Mouse (Mus musculus): ENCODE data around the gene B4galt4. TPM values are rescaled to one million over a fixed set of nuclear protein-coding genes. Genes with fewer than 3 reads are reported as not detected.

B4galt4 gene
- polyA plus RNA-seq, 1 experiment from 2014 or later = 20.8 TPM

- Histone ChIP-seq H3K4me1 (ENCODE audit: control insufficient read depth, insufficient read depth, low read length) (no peaks in the 10 kb centered on the region), H3K27ac (ENCODE audit: low read length) (no peak overlapping the region), H3K9me3 (replicated peaks; ENCODE audit: control insufficient read depth, low read length) (no peaks in the 10 kb centered on the region), H3K27me3 (ENCODE audit: control insufficient read depth, insufficient read depth, low read length) (no peaks in the 10 kb centered on the region), H3K4me2 (ENCODE audit: low read depth, low read length) (no peak overlapping the region), H3K4me3 (replicated peaks; ENCODE audit: low read length) (no peak overlapping the region), H3K36me3 (ENCODE audit: control insufficient read depth, insufficient read depth, low read length) (no peaks in the 10 kb centered on the region), H3K9ac (ENCODE audit: low read length) (no peak overlapping the region)
- WGBS = 87% methylated on average over 8 of the region's 9 CpGs
- no peak for ATAC-seq (ENCODE audit: insufficient read depth, low FRiP score)
Measured at GRCm38 (mm10) chr16:38721377-38721776, 20.7 kb upstream of the B4galt4 start.

- no peak overlapping the region for H3K9ac ChIP-seq (ENCODE audit: low read length)
- no peaks in the 10 kb centered on the region for H3K36me3 ChIP-seq (ENCODE audit: control insufficient read depth, insufficient read depth, low read length)
- H3K4me1 ChIP-seq (ENCODE audit: control insufficient read depth, insufficient read depth, low read length) = no peaks in the 10 kb centered on the region
- WGBS = 72% methylated on average over 8 of the region's 8 CpGs
- H3K27ac ChIP-seq (ENCODE audit: low read length) = peak overlapping the region; percentile 64
- no peaks in the 10 kb centered on the region for H3K27me3 ChIP-seq (ENCODE audit: control insufficient read depth, insufficient read depth, low read length)
- ATAC-seq (ENCODE audit: insufficient read depth, low FRiP score) = no peak
- no peak overlapping the region for H3K4me2 ChIP-seq (ENCODE audit: low read depth, low read length)
- H3K9me3 ChIP-seq (replicated peaks; ENCODE audit: control insufficient read depth, low read length) = no peaks in the 10 kb centered on the region
- H3K4me3 ChIP-seq (replicated peaks; ENCODE audit: low read length) = no peak overlapping the region
Measured at GRCm38 (mm10) chr16:38724256-38724655, 17.8 kb upstream of the B4galt4 start.

DNA sequence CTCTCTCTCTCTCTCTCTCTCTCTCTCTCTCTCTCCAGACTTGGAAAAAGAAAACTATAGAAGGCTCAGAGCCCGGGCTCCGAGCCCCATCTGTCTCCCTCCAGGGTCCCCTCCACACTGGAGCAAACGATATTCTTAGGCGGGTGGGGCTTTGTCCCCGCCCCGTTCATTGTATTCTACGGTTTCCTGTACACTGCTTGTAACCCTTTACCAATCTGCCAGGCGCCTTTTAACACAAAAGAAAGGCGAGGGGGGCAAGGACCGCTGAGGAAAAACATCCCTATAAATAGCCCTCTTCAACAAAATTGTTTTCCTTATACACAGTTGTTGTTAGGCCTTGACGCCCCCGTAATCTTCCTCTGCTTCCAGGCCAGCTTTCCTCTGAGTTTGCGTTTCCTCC, 17.1 kb upstream of the B4galt4 start:
- H3K27ac ChIP-seq (ENCODE audit: low read length) = no peak overlapping the region; the same call in 1 of the 2 replicates
- ATAC-seq (ENCODE audit: insufficient read depth, low FRiP score) = no peak
- H3K9ac ChIP-seq (ENCODE audit: low read length) = no peak overlapping the region
- H3K27me3 ChIP-seq (ENCODE audit: control insufficient read depth, insufficient read depth, low read length) = no peaks in the 10 kb centered on the region
- 67% methylated on average over 13 of the region's 13 CpGs for WGBS
- H3K4me1 ChIP-seq (ENCODE audit: control insufficient read depth, insufficient read depth, low read length) = no peaks in the 10 kb centered on the region
- no peaks in the 10 kb centered on the region for H3K36me3 ChIP-seq (ENCODE audit: control insufficient read depth, insufficient read depth, low read length)
- no peaks in the 10 kb centered on the region for H3K9me3 ChIP-seq (replicated peaks; ENCODE audit: control insufficient read depth, low read length)
- H3K4me2 ChIP-seq (ENCODE audit: low read depth, low read length) = no peak overlapping the region
- H3K4me3 ChIP-seq (replicated peaks; ENCODE audit: low read length) = no peak overlapping the region

DNA sequence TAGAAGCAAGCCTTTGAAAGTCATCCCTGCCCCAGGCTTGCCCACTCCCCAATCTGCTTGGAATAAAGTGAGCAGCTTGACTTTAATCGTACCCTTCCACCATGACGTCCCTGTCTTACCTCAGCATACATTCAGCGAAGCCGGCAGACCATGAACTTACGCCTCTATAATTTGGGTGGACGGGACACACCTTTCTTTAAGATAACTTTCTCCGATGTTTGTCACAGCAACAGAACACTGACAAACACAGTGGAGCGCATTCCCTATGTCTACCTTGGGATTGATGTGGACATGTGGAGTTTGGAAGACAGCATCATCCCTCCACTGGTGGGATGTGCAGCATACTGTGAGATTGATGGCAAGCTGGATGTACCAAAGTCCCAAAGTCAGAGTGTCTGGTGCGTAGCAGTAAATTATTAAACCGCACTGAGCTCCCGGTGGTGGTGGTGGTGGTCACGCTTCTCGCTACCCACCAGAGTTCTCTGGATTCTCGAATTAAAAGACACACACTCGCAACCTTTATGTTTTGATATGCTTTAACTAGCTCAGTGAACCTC, 13.4 kb upstream of the B4galt4 start:
- Histone ChIP-seq H3K9me3 (replicated peaks; ENCODE audit: control insufficient read depth, low read length) (no peaks in the 10 kb centered on the region), H3K4me1 (ENCODE audit: control insufficient read depth, insufficient read depth, low read length) (no peaks in the 10 kb centered on the region), H3K4me2 (ENCODE audit: low read depth, low read length) (no peak overlapping the region), H3K27me3 (ENCODE audit: control insufficient read depth, insufficient read depth, low read length) (no peaks in the 10 kb centered on the region), H3K36me3 (ENCODE audit: control insufficient read depth, insufficient read depth, low read length) (no peaks in the 10 kb centered on the region), H3K27ac (ENCODE audit: low read length) (no peak overlapping the region), H3K9ac (ENCODE audit: low read length) (no peak overlapping the region), H3K4me3 (replicated peaks; ENCODE audit: low read length) (no peak overlapping the region)
- ATAC-seq (ENCODE audit: insufficient read depth, low FRiP score) = no peak
- WGBS = 89% methylated on average over 15 of the region's 15 CpGs

- ATAC-seq (ENCODE audit: insufficient read depth, low FRiP score) = no peak
- WGBS = 70% methylated on average over 6 of the region's 6 CpGs
- Histone ChIP-seq H3K27ac (ENCODE audit: low read length) (no peak overlapping the region), H3K4me1 (ENCODE audit: control insufficient read depth, insufficient read depth, low read length) (no peaks in the 10 kb centered on the region), H3K4me2 (ENCODE audit: low read depth, low read length) (no peak overlapping the region), H3K36me3 (ENCODE audit: control insufficient read depth, insufficient read depth, low read length) (no peaks in the 10 kb centered on the region), H3K9ac (ENCODE audit: low read length) (no peak overlapping the region), H3K9me3 (replicated peaks; ENCODE audit: control insufficient read depth, low read length) (no peaks in the 10 kb centered on the region), H3K27me3 (ENCODE audit: control insufficient read depth, insufficient read depth, low read length) (no peaks in the 10 kb centered on the region), H3K4me3 (replicated peaks; ENCODE audit: low read length) (no peak overlapping the region)
Measured at GRCm38 (mm10) chr16:38729139-38729538, 12.9 kb upstream of the B4galt4 start.

DNA sequence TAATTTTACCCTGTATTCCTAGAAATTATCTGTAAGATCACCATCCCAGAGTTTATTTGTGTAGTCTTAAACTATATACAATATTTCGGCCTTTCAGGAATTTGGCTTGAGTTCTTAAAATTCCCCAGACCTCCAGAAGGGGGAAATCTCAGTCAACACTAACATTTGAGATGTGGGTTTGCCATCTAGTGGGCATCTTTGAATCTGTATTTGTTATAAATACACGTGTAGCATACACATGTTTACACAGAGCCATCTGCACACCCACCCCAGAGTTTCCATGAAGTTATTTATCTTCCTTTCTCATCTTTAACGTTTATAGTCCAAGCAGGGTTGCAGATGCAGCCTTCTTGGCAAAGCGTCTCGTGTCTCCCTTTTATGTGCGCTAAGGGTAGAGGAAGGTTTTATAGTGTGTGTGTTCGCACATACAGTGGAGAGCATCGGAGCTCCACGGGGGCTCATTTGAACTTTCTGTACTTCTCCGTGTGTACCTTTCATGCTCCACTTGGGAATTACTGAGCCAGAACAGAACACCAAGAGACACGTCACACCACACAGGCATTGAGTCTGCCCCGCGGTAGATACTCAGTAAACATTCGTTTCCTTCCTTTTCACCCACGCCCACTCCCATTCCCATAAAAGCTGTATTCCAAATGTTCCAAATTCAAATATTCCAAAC, 12.3 kb upstream of the B4galt4 start:
- H3K9me3 ChIP-seq (replicated peaks; ENCODE audit: control insufficient read depth, low read length) = no peaks in the 10 kb centered on the region
- peak overlapping the region; percentile 47 for H3K4me2 ChIP-seq (ENCODE audit: low read depth, low read length)
- H3K4me1 ChIP-seq (ENCODE audit: control insufficient read depth, insufficient read depth, low read length) = no peaks in the 10 kb centered on the region
- no peak overlapping the region for H3K9ac ChIP-seq (ENCODE audit: low read length)
- 34% methylated on average over 15 of the region's 15 CpGs for WGBS
- H3K27ac ChIP-seq (ENCODE audit: low read length) = no peak overlapping the region
- ATAC-seq (ENCODE audit: insufficient read depth, low FRiP score) = peak; percentile 56; the same call in 1 of the 2 replicates
- no peaks in the 10 kb centered on the region for H3K27me3 ChIP-seq (ENCODE audit: control insufficient read depth, insufficient read depth, low read length)
- no peak overlapping the region; the same call in 1 of the 2 replicates for H3K4me3 ChIP-seq (replicated peaks; ENCODE audit: low read length)
- H3K36me3 ChIP-seq (ENCODE audit: control insufficient read depth, insufficient read depth, low read length) = no peaks in the 10 kb centered on the region

GRCm38 (mm10) chr16:38730921-38731320, 11.1 kb upstream of the B4galt4 start:
- WGBS = 43% methylated on average over 8 of the region's 8 CpGs
- no peak overlapping the region for H3K4me3 ChIP-seq (replicated peaks; ENCODE audit: low read length)
- H3K4me2 ChIP-seq (ENCODE audit: low read depth, low read length) = no peak overlapping the region
- no peak overlapping the region for H3K27ac ChIP-seq (ENCODE audit: low read length)
- no peak overlapping the region for H3K9ac ChIP-seq (ENCODE audit: low read length)
- no peaks in the 10 kb centered on the region for H3K36me3 ChIP-seq (ENCODE audit: control insufficient read depth, insufficient read depth, low read length)
- no peaks in the 10 kb centered on the region for H3K27me3 ChIP-seq (ENCODE audit: control insufficient read depth, insufficient read depth, low read length)
- no peak for ATAC-seq (ENCODE audit: insufficient read depth, low FRiP score)
- H3K9me3 ChIP-seq (replicated peaks; ENCODE audit: control insufficient read depth, low read length) = no peaks in the 10 kb centered on the region
- no peaks in the 10 kb centered on the region for H3K4me1 ChIP-seq (ENCODE audit: control insufficient read depth, insufficient read depth, low read length)

DNA sequence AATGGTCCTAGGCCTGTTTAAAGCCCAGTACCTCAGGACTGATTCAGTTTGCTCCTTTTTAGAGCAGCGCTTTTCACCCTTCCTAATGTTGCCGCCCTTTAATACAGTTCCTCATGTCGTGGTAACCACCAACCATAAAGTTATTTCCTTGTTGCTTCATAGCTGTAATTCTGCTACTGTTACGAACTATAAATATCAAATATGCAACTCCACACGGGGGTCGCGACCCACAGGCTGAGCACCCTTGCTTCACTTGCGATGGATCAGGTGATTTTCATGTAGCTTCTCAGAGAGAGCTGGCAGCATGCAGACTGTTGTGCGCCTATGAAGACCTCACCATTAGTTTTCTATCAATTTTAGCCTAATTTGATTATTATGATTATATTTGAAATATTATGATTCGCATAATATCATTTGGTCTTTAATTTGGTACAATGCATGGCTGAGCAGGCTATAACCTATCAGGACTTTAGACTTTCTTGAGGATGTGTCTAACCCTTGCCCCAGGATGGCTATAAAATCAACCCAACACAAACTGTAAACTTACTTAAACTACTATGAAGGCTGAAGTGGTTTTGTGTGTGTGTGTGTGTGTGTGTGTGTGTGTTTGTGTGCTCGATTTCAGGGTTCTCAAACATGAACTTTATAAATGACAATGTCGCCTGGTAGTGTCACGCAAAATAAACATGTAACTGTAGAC, 710 bp upstream of the B4galt4 start:
- Histone ChIP-seq H3K36me3 (ENCODE audit: control insufficient read depth, insufficient read depth, low read length) (no peaks in the 10 kb centered on the region), H3K4me1 (ENCODE audit: control insufficient read depth, insufficient read depth, low read length) (0 out of 2 replicates have a peak, but pooled peaks cover 2% of the 10 kb centered on the region), H3K27ac (ENCODE audit: low read length) (no peak overlapping the region), H3K27me3 (ENCODE audit: control insufficient read depth, insufficient read depth, low read length) (no peaks in the 10 kb centered on the region), H3K4me3 (replicated peaks; ENCODE audit: low read length) (peak overlapping the region; percentile 80), H3K9me3 (replicated peaks; ENCODE audit: control insufficient read depth, low read length) (no peaks in the 10 kb centered on the region), H3K4me2 (ENCODE audit: low read depth, low read length) (peak overlapping the region; percentile 90), H3K9ac (ENCODE audit: low read length) (no peak overlapping the region)
- ATAC-seq (ENCODE audit: insufficient read depth, low FRiP score) = no peak
- WGBS = 77% methylated on average over 13 of the region's 13 CpGs

- ATAC-seq (ENCODE audit: insufficient read depth, low FRiP score) = peak; percentile 48; the same call in 1 of the 2 replicates
- H3K36me3 ChIP-seq (ENCODE audit: control insufficient read depth, insufficient read depth, low read length) = no peaks in the 10 kb centered on the region
- peak overlapping the region; percentile 94 for H3K9ac ChIP-seq (ENCODE audit: low read length)
- peak overlapping the region; percentile 80 for H3K4me3 ChIP-seq (replicated peaks; ENCODE audit: low read length)
- no peaks in the 10 kb centered on the region for H3K9me3 ChIP-seq (replicated peaks; ENCODE audit: control insufficient read depth, low read length)
- no peaks in the 10 kb centered on the region for H3K27me3 ChIP-seq (ENCODE audit: control insufficient read depth, insufficient read depth, low read length)
- peak overlapping the region; percentile 76 for H3K27ac ChIP-seq (ENCODE audit: low read length)
- H3K4me2 ChIP-seq (ENCODE audit: low read depth, low read length) = peak overlapping the region; percentile 90
- H3K4me1 ChIP-seq (ENCODE audit: control insufficient read depth, insufficient read depth, low read length) = 0 out of 2 replicates have a peak, but pooled peaks cover 2% of the 10 kb centered on the region
- WGBS = under 1% methylated on average over 13 of the region's 13 CpGs
Measured at GRCm38 (mm10) chr16:38742659-38743131, 631 bp downstream of the B4galt4 start.
